Mouse (Mus musculus): ENCODE data around the gene Taf3. TPM values are rescaled to one million over a fixed set of nuclear protein-coding genes. Genes with fewer than 3 reads are reported as not detected.

The Taf3 gene
- 8.4 and 8.6 TPM in 2 replicates for polyA plus RNA-seq (2012; rRNA removed)

DNA sequence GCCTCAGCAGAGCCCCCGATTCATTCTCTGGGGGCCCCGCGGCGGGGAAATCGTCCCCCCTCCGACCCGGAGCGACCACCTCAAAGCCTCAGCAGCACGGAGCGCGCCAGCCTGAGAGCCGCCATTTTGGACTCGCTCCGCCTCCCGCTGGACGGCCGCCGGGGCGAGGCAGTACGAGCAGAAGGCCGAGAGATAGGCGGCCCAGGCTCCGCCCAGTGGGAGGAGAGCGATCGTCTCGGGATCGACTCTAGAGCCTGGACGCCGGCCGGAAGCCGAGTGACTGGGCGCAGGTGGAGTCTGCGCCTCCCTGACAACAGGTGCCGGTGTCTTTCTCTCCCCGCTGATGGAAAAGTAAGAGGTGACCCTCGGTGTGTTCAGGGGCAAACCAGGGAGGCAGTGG is at the start of gene Taf3:
Taf3 (minus strand) TSS at position 136 of the 400 bp plus-strand sequence.
- no peak within 1 kb of the TSS for H3K27ac ChIP-seq (ENCODE audit: insufficient read depth, low read length)
- no peak for TF ChIP-seq CTCF (IDR thresholded peaks at IDR 0.05; ENCODE audit: extremely low read depth, insufficient read depth, low read length)
- 0 out of 2 replicates have a peak, but pooled peaks have one; percentile 45 for TF ChIP-seq POLR2A (IDR thresholded peaks at IDR 0.05; ENCODE audit: extremely low read depth, insufficient read depth, low read length)
- H3K4me1 ChIP-seq (ENCODE audit: control insufficient read depth, insufficient read depth, low read length): peaks cover 3% of the 10 kb centered on the region; the same call in 1 of the 2 replicates
- peak within 1 kb of the TSS; percentile 61 for H3K4me3 ChIP-seq (ENCODE audit: insufficient read depth, low read length)

DNA sequence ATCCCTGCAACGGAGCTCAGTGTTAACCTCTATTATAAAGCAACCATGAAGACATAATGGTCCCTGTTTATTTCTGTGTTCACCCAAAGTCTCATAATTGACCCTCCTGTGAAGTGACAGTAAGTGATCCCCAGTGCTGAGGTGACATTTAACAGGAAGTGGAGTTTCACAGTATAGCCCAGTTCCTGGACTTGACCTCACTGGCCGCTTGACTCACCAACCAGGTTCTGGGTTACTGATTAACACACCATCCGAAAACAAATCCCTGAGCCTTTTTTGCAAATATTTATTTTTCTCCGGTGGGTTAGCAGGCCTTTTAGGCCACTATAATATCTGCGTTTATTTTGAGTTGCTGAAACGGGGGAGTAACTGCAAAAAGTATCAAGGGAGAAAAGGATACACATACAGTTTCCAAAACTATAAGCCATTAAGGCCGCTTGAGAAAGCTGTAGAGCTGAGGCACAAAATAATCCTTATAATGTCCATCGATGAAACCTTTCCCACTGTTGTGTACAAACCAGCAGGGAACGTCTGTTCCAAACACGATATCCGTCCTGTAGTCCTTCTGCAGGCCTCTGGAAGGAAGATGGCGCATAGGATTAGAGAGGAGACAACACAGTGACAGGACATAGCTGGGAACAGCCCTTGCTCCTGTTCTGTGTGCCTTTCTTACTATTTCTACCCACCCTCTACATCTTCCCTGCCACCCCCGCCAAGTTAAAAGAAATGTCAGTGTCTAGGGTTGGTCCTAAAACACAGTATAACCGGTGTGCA is 46.1 kb upstream of the Taf3 start:
- TF ChIP-seq POLR2A (IDR thresholded peaks at IDR 0.05; ENCODE audit: extremely low read depth, insufficient read depth, low read length) (no peak), CTCF (IDR thresholded peaks at IDR 0.05; ENCODE audit: extremely low read depth, insufficient read depth, low read length) (no peak)
- Histone ChIP-seq H3K27ac (ENCODE audit: insufficient read depth, low read length) (no peak overlapping the region), H3K4me1 (ENCODE audit: control insufficient read depth, insufficient read depth, low read length) (no peaks in the 10 kb centered on the region), H3K4me3 (ENCODE audit: insufficient read depth, low read length) (no peak overlapping the region)

DNA sequence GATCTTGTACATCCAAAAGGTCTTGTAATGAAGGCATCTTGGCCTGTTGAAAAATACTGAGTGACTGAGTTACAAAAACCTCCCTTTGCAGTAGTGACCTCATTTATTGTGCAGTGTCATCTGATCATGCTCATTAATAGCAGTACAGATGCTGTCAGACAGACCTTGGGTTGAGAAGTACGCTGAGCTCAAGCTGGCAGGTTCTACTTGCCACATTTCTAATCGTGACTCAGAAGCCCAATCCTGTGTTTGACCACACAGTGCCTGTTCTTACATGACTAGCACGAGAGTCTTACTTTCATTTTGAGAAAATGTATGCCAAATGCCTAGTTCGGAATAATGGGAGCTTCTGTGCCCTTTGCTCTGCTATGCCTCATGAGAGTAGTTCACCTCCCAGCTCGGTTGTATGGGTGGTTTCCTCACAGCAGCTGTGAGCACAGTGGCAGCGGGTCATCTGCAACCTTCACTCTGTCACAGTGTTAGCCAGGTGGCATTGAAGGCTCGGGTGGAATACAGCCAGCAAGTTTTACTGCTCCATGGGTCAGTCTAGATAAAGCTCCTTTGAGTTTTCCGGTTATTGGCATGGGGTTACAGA is 39.0 kb upstream of the Taf3 start:
- Histone ChIP-seq H3K27ac (ENCODE audit: insufficient read depth, low read length) (no peak overlapping the region), H3K4me3 (ENCODE audit: insufficient read depth, low read length) (no peak overlapping the region), H3K4me1 (ENCODE audit: control insufficient read depth, insufficient read depth, low read length) (no peaks in the 10 kb centered on the region; the same call in 1 of the 2 replicates)
- TF ChIP-seq CTCF (IDR thresholded peaks at IDR 0.05; ENCODE audit: extremely low read depth, insufficient read depth, low read length): no peak
- TF ChIP-seq POLR2A (IDR thresholded peaks at IDR 0.05; ENCODE audit: extremely low read depth, insufficient read depth, low read length): no peak

DNA sequence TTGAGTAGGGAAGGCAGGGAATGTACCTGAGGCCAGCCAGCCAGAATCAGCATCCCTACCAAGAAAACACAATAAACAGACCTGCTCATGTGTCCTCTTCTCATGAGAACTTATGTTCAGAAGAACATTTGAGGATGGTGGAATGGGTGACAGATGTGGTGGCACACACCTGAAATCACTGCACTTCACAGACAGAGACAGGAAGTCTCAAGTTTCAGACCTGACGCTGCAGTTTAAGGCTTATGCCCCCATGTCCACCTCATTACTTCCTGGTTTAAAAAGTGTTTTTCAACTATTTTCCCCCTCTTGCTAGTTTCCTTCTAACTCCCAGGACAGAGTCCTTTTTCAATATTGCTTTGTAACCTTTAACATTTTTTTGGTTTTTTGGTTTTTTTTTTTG is 34.3 kb upstream of the Taf3 start:
- Histone ChIP-seq H3K4me3 (ENCODE audit: insufficient read depth, low read length) (no peak overlapping the region), H3K27ac (ENCODE audit: insufficient read depth, low read length) (no peak overlapping the region), H3K4me1 (ENCODE audit: control insufficient read depth, insufficient read depth, low read length) (peaks cover 14% of the 10 kb centered on the region)
- TF ChIP-seq CTCF (IDR thresholded peaks at IDR 0.05; ENCODE audit: extremely low read depth, insufficient read depth, low read length) (no peak), POLR2A (IDR thresholded peaks at IDR 0.05; ENCODE audit: extremely low read depth, insufficient read depth, low read length) (no peak)

DNA sequence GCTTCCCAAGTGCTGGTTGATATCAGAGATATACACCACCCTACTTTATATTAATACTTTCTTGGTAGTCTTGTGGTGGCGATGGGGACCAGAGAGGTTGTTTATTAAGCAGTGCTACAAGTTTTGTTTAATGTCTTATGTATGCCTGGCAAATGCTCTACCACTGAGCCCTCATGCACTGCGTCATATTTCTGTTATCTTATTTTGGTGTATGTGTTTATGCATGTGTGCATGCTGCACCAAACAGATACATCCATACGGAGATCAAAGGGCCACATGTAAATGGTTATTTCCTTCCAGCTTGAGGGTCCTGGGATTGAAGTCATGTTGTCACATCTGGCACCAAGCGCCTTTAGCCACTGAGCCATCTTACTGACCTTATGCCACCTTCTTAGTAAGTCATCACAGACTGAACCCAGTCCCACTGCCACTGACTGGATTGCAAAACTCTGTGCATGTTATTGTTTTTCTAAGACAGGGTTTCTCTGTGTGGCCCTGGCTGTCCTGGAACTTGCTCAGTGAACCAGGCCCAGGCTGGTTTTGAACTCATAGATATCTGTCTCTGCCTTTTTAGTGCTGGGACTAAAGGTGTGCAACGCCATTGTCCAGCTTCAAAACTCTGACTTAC is 33.2 kb upstream of the Taf3 start:
- H3K27ac ChIP-seq (ENCODE audit: insufficient read depth, low read length): no peak overlapping the region
- peak overlapping the region; percentile 82; the same call in 1 of the 2 replicates for H3K4me3 ChIP-seq (ENCODE audit: insufficient read depth, low read length)
- H3K4me1 ChIP-seq (ENCODE audit: control insufficient read depth, insufficient read depth, low read length): peaks cover 18% of the 10 kb centered on the region
- TF ChIP-seq POLR2A (IDR thresholded peaks at IDR 0.05; ENCODE audit: extremely low read depth, insufficient read depth, low read length): no peak
- no peak for TF ChIP-seq CTCF (IDR thresholded peaks at IDR 0.05; ENCODE audit: extremely low read depth, insufficient read depth, low read length)

DNA sequence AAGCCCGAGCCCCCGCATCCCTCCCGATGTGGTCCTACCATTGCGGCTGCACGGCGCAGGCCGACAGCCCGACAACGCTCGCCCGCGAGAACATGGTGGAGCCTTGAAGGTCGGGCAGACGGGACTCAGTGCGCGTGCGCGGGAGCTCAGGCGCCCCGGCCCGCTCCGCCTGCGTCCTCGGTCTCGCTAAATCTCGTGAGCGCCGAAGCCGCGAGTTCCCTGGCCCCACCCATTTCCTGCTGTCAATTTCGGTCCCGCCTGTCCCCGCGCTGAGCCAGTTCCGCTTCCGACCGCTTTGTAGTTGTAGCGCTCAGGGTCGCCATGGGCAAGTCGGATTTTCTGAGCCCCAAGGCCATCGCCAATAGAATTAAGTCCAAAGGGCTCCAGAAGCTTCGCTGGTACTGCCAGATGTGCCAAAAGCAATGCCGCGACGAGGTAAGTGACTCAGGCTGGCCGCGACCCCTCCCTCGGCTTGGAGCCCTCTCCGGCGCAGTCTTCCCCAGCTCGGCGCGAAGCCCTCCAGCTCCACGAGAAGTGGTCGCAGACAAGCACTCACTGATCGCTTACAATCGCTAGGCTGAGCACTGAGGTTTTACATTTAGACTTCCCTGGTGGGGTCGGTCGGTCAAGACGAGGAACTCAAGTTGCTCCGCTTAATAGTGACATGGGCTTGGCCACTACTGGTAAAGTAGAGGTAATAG is 32.1 kb upstream of the Taf3 start, which contains the start of the genes Atp5c1 and Kin:
Atp5c1 (minus strand) TSS at position 201 of the 701 bp plus-strand sequence.
Kin (plus strand) TSS at position 284 of the 701 bp plus-strand sequence.
- Histone ChIP-seq H3K4me3 (ENCODE audit: insufficient read depth, low read length) (peak within 1 kb of the TSS; percentile 82), H3K4me1 (ENCODE audit: control insufficient read depth, insufficient read depth, low read length) (peaks cover 21% of the 10 kb centered on the region), H3K27ac (ENCODE audit: insufficient read depth, low read length) (peak within 1 kb of the TSS; percentile 96)
- TF ChIP-seq POLR2A (IDR thresholded peaks at IDR 0.05; ENCODE audit: extremely low read depth, insufficient read depth, low read length) (peak; percentile 85), CTCF (IDR thresholded peaks at IDR 0.05; ENCODE audit: extremely low read depth, insufficient read depth, low read length) (0 out of 2 replicates have a peak, but pooled peaks have one; percentile 4)

DNA sequence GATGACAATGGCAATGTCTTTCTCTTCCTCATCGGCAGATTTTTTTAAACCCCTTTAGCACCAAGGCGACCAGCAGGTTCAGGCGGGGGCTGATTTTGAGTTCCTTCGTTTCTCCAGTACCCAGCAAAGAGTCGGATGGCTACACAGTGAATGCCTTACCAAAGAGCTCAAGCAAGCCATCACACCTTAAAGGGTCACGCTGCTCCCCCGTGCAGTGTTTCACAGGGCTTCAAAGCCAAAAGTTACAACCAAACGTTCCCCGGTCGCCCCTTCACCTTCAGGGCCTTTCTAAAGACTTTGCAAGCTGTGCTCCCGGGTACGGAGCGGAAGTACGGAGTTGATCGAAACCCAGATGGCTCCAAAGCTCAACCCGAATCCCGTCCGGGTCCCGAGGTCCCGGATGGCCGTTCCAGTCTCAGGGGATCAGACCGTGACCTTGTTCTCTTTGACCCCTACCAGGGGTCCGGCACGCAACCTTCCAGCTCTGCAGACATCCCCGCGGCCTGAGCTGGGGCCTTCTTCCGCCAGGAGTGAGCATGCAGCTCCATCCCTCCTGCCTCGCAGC is 31.4 kb upstream of the Taf3 start:
- Histone ChIP-seq H3K4me3 (ENCODE audit: insufficient read depth, low read length) (peak overlapping the region; percentile 82), H3K27ac (ENCODE audit: insufficient read depth, low read length) (peak overlapping the region; percentile 96), H3K4me1 (ENCODE audit: control insufficient read depth, insufficient read depth, low read length) (peaks cover 25% of the 10 kb centered on the region)
- TF ChIP-seq CTCF (IDR thresholded peaks at IDR 0.05; ENCODE audit: extremely low read depth, insufficient read depth, low read length): no peak
- TF ChIP-seq POLR2A (IDR thresholded peaks at IDR 0.05; ENCODE audit: extremely low read depth, insufficient read depth, low read length): no peak

DNA sequence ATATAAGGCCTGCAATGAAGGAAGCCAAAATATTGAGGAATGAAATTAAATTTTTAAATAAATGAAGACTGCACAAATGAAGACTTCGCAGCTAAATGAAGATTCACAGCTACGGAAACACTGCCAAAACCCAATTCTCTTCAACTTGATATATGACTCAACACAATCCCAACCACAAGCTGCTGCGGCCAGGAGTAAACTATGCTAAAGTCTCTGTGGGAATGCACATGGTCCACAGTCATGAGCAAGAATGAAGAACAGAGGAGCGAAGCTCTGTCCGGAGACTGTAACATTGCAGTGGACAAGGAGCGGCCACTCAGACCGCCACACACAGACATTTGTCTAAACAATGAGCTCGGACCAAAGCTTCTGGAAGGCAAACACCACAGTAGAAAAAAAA is 28.3 kb upstream of the Taf3 start:
- no peak overlapping the region for H3K27ac ChIP-seq (ENCODE audit: insufficient read depth, low read length)
- no peak overlapping the region for H3K4me3 ChIP-seq (ENCODE audit: insufficient read depth, low read length)
- TF ChIP-seq CTCF (IDR thresholded peaks at IDR 0.05; ENCODE audit: extremely low read depth, insufficient read depth, low read length): no peak
- no peak for TF ChIP-seq POLR2A (IDR thresholded peaks at IDR 0.05; ENCODE audit: extremely low read depth, insufficient read depth, low read length)

DNA sequence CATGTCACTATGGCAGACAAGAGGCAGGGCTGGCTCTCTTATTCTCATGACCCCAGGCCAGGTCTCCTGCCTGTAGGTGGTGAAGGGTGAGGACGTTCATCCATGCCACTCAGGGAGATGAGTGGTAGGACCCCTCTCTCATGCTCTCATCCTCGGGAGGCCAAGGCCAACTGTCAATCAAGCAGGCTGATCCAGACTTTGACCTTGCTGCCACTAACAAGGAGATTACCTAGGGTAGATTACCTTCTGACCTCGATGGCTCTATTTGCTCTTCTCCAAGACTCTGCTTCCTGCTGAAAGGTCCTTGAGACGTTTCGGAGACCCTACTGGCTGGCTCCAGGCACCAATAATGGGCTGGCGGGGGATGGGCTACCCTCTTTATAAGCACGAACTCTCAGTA is 26.1 kb upstream of the Taf3 start:
- Histone ChIP-seq H3K27ac (ENCODE audit: insufficient read depth, low read length) (no peak overlapping the region), H3K4me1 (ENCODE audit: control insufficient read depth, insufficient read depth, low read length) (peaks cover 29% of the 10 kb centered on the region), H3K4me3 (ENCODE audit: insufficient read depth, low read length) (no peak overlapping the region)
- no peak for TF ChIP-seq POLR2A (IDR thresholded peaks at IDR 0.05; ENCODE audit: extremely low read depth, insufficient read depth, low read length)
- no peak for TF ChIP-seq CTCF (IDR thresholded peaks at IDR 0.05; ENCODE audit: extremely low read depth, insufficient read depth, low read length)

More for the DNA sequence above, 28.3 kb upstream of the Taf3 start:
- peaks cover 31% of the 10 kb centered on the region for H3K4me1 ChIP-seq (ENCODE audit: control insufficient read depth, insufficient read depth, low read length)

Measured in cortical plate, adult 2 months (tissue).